In the genomic region with DNA sequence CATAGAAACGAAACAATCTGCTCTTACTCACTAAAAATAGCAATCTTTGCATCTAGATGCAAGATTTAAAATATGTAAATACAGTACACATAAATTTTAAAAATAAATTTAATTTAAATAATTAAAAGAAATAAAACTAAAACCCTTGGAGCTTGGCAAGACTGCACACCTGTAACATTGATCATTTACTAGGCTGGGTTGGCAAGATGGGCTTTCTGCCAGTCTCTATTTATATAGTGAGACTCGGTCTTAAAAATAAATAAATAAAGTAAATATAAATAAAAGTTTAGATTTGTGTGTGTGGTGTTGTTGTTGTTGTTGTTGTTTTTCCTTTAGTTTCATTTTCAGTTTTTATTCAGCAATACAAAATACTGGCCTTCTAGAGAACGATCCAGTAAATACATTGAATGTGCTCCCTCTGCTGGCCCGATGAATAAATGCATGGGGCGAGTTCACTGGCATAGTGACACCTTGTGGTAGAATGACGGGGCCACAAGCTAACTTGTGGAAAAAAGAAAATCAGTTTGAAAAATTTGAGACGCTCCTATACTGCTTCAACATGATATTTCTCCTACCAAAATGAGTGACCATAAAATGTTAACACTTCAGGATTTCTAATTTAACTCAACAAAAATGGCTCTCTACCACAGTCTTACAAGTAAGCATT, we compare ENCODE assay signal across 8 mouse cellular contexts. TPM values are rescaled to one million over a fixed set of nuclear protein-coding genes. Genes with fewer than 3 reads are reported as not detected.
A peak's percentile ranks its signal among the peaks of the same experiment; 100 is the strongest.
DNase-seq lines count a peak whose midpoint lies in the region; ATAC-seq and TF ChIP-seq lines count a peak whose summit lies in the region.

No protein-coding gene starts in this region.

- no peak overlapping the region for H3K27ac ChIP-seq in heart, embryonic 11.5 days (ENCODE audit: low read depth, low read length)
- H3K27ac ChIP-seq in limb, embryonic 13.5 days: no peak overlapping the region
- H3K27ac ChIP-seq in spleen, adult 2 months (ENCODE audit: insufficient read depth, low read length): no peak overlapping the region

- no peak for TF ChIP-seq POLR2A in spleen, adult 2 months (IDR thresholded peaks at IDR 0.05; ENCODE audit: low read depth, low read length)

- H3K27me3 ChIP-seq in heart, embryonic 11.5 days (ENCODE audit: control insufficient read depth, insufficient read depth, low read length): no peaks in the 10 kb centered on the region
- no peaks in the 10 kb centered on the region for H3K27me3 ChIP-seq in limb, embryonic 13.5 days
- H3K27me3 ChIP-seq in spleen, adult 2 months (ENCODE audit: control insufficient read depth, insufficient read depth, low read length): no peaks in the 10 kb centered on the region

- ATAC-seq in heart, embryonic 11.5 days (replicated peaks; ENCODE audit: insufficient number of reproducible peaks, low FRiP score, low TSS enrichment): no peak
- ATAC-seq in limb, embryonic 13.5 days (ENCODE audit: low FRiP score, low read depth): peak; percentile 59; the same call in 1 of the 2 replicates

- H3K4me1 ChIP-seq in heart, embryonic 11.5 days (ENCODE audit: control insufficient read depth, insufficient read depth, low read length): no peaks in the 10 kb centered on the region
- H3K4me1 ChIP-seq in limb, embryonic 13.5 days: no peaks in the 10 kb centered on the region
- no peaks in the 10 kb centered on the region for H3K4me1 ChIP-seq in spleen, adult 2 months (ENCODE audit: control insufficient read depth, insufficient read depth, insufficient read length)

- H3K4me2 ChIP-seq in heart, embryonic 11.5 days: no peak overlapping the region
- no peak overlapping the region for H3K4me2 ChIP-seq in limb, embryonic 13.5 days (replicated peaks)

- no peaks in the 10 kb centered on the region for H3K9me3 ChIP-seq in heart, embryonic 11.5 days (replicated peaks; ENCODE audit: control insufficient read depth, low read length)
- H3K9me3 ChIP-seq in limb, embryonic 13.5 days: no peaks in the 10 kb centered on the region

- DNase-seq in heart, adult 18-20 months: peak; percentile 64 to 81
- peak; percentile 65 to 83 for DNase-seq in cerebellum, postnatal 25 days
- peak; percentile 62 for DNase-seq in gastrocnemius, postnatal 10 days
- DNase-seq in kidney, adult 18-20 months: peak; percentile 74
- peak; percentile 19 to 47 for DNase-seq in monocyte, adult 2 months (ENCODE audit: low read depth in 1 of 2, low spot score in 2 of 2)
- DNase-seq in spleen, adult 2 months (ENCODE audit: low read depth in 1 of 2, low spot score in 2 of 2): peak; percentile 55 to 58

- 26% methylated on average over 7 of the region's 7 CpGs for WGBS in heart, embryonic 11.5 days (ENCODE audit: insufficient replicate concordance)
- WGBS in limb, embryonic 13.5 days: 28% methylated on average over 7 of the region's 7 CpGs
- 23% methylated on average over 7 of the region's 7 CpGs for WGBS in spleen, adult 2 months

- no peaks in the 10 kb centered on the region for H3K36me3 ChIP-seq in heart, embryonic 11.5 days (ENCODE audit: control insufficient read depth, insufficient read depth, low read length)
- peaks cover 15% of the 10 kb centered on the region; the same call in 1 of the 2 replicates for H3K36me3 ChIP-seq in limb, embryonic 13.5 days
- peaks cover 18% of the 10 kb centered on the region for H3K36me3 ChIP-seq in spleen, adult 2 months (ENCODE audit: control insufficient read depth, insufficient read depth, low read length)

- peak; percentile 85; the same call in 1 of the 2 replicates for TF ChIP-seq CTCF in spleen, adult 2 months (IDR thresholded peaks at IDR 0.05; ENCODE audit: extremely low read depth, insufficient read depth, insufficient read length, insufficient replicate concordance)

- no peak overlapping the region for H3K4me3 ChIP-seq in heart, embryonic 11.5 days (ENCODE audit: low read depth, low read length)
- H3K4me3 ChIP-seq in limb, embryonic 13.5 days: no peak overlapping the region
- H3K4me3 ChIP-seq in spleen, adult 2 months (ENCODE audit: extremely low read depth, insufficient read depth, insufficient read length): no peak overlapping the region; the same call in 1 of the 2 replicates

- H3K9ac ChIP-seq in heart, embryonic 11.5 days (ENCODE audit: low read depth, low read length): no peak overlapping the region
- H3K9ac ChIP-seq in limb, embryonic 13.5 days: no peak overlapping the region

RNA-seq across cellular contexts. Expression of a gene that starts 24.6 kb away (rescaled TPM):
- total RNA-seq in heart, adult 18-20 months (2021): 1 to 10 TPM; 1.8 to 2.3 TPM
- polyA plus RNA-seq in heart, embryonic 11.5 days (2014; fragmentation: Nextera tagmentation; extraction: Ambion mirVana): 3.5 and 3.7 TPM in 2 replicates
- total RNA-seq in gastrocnemius, postnatal 10 days (2021): 1 to 10 TPM; 1.8 to 2.8 TPM
- 4.1 and 4.6 TPM in 2 replicates for polyA plus RNA-seq in limb, embryonic 13.5 days (2015; fragmentation: Nextera tagmentation; extraction: Ambion mirVana)
- polyA plus RNA-seq in spleen, adult 2 months (2012; rRNA removed): 16.6 and 21.5 TPM in 2 replicates

RNA-seq across cellular contexts. Expression of a gene that starts 31.8 kb away (rescaled TPM):
- under 1 TPM; 0.40 to 0.93 TPM for total RNA-seq in heart, adult 18-20 months (2021)
- polyA plus RNA-seq in heart, embryonic 11.5 days (2014; fragmentation: Nextera tagmentation; extraction: Ambion mirVana): 0.99 and 1.2 TPM in 2 replicates
- under 1 TPM; 0.31 to 0.34 TPM for total RNA-seq in gastrocnemius, postnatal 10 days (2021)
- polyA plus RNA-seq in limb, embryonic 13.5 days (2015; fragmentation: Nextera tagmentation; extraction: Ambion mirVana): 0.66 and 0.70 TPM in 2 replicates
- 6.0 and 6.1 TPM in 2 replicates for polyA plus RNA-seq in spleen, adult 2 months (2012; rRNA removed)
